Mouse (Mus musculus) adrenal gland, postnatal 36 days (tissue): Measurements from ENCODE around the gene Depdc1b. TPM values are rescaled to one million over a fixed set of nuclear protein-coding genes. Genes with fewer than 3 reads are reported as not detected.

ENCODE experiments used
- DNase-seq, 2 experiments: peaks; one replicate each; pipeline ENCODE4 v3.0.0; 2021; ENCODE audit warnings: mixed read lengths in 1 of 2
- total RNA-seq, 2 experiments: library from RNA; stranded (reverse); gene quantifications; 2 replicates each; pipeline ENCODE4 v1.2.3; 2021

Gene Depdc1b
- total RNA-seq, 2 experiments from 2014 or later, result 0.89 to 1.4 TPM

- no peak for DNase-seq
These were observed 132.3 kb downstream of the Depdc1b start for GRCm38 (mm10) chr13:108448348-108448931.

- no peak for DNase-seq
These were observed 133.3 kb downstream of the Depdc1b start, which contains the start of gene Pde4d for GRCm38 (mm10) chr13:108449116-108450097. TSS of gene Pde4d (plus strand) at chr13:108449948.

- no peak for DNase-seq
These were observed 135.0 kb downstream of the Depdc1b start for GRCm38 (mm10) chr13:108451122-108451521.

GRCm38 (mm10) chr13:108453064-108453919 lies 137.2 kb downstream of the Depdc1b start:
- no peak for DNase-seq

Other genes with a start within 250 kb of the Depdc1b start
- 10 to 100 TPM; 27.6 to 33.9 TPM for gene Ndufaf2, start 157.7 kb upstream of the Depdc1b start, total RNA-seq
- 10 to 100 TPM in 1 of 2 experiments, 1 to 10 TPM in 1; 8.6 to 10.0 TPM for gene Ercc8, start 157.6 kb upstream of the Depdc1b start, total RNA-seq
- 1 to 10 TPM; 2.7 to 4.7 TPM for gene Elovl7, start 101.9 kb upstream of the Depdc1b start, total RNA-seq
- 10 to 100 TPM; 38.1 to 40.2 TPM for gene Pde4d, start 133.6 kb downstream of the Depdc1b start, total RNA-seq